Mouse (Mus musculus): ENCODE results near the gene Taldo1. TPM values are rescaled to one million over a fixed set of nuclear protein-coding genes. Genes with fewer than 3 reads are reported as not detected.
"Not testable (repeated sequence)": the region's sequence is repeated elsewhere in the genome, so short reads cannot be mapped to it uniquely, and the experiment has no call there.

Taldo1 gene
- polyA plus RNA-seq, 1 experiment from 2014 or later: 359 TPM

DNA sequence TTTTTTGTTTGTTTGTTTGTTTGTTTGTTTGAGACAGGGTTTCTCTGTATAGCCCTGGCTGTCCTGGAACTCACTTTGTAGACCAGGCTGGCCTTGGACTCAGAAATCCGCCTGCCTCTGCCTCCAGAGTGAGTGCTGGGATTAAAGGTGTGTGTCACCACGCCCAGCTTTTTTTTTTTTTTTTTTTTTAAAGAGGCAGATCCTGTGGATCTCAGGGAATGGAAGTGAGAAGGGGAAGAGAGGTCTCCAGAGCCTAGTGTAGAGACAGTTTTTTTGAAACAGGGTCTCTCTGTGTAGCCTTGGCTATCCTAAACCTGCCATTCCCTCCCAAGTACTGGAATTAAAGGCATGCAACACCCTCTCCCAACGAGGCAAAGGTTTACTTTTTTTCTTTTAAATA is 54.4 kb downstream of the Taldo1 start:
- not testable (repeated sequence) for H3K4me2 ChIP-seq (ENCODE audit: low read depth); H3K9ac ChIP-seq (ENCODE audit: low read length); H3K36me3 ChIP-seq (ENCODE audit: control insufficient read depth, insufficient read depth, low read length); H3K9me3 ChIP-seq (ENCODE audit: control insufficient read depth, low read length); DNase-seq (ENCODE audit: low spot score); ATAC-seq (ENCODE audit: insufficient read depth, low FRiP score, low TSS enrichment); H3K27ac ChIP-seq (ENCODE audit: low read depth, low read length); H3K27me3 ChIP-seq (ENCODE audit: control insufficient read depth, insufficient read depth, low read length); H3K4me3 ChIP-seq (ENCODE audit: low read depth, low read length)
- H3K4me1 ChIP-seq (ENCODE audit: control insufficient read depth, insufficient read depth, low read length): peaks cover 22% of the 10 kb centered on the region
- 85% methylated on average over 3 of the region's 3 CpGs for WGBS

DNA sequence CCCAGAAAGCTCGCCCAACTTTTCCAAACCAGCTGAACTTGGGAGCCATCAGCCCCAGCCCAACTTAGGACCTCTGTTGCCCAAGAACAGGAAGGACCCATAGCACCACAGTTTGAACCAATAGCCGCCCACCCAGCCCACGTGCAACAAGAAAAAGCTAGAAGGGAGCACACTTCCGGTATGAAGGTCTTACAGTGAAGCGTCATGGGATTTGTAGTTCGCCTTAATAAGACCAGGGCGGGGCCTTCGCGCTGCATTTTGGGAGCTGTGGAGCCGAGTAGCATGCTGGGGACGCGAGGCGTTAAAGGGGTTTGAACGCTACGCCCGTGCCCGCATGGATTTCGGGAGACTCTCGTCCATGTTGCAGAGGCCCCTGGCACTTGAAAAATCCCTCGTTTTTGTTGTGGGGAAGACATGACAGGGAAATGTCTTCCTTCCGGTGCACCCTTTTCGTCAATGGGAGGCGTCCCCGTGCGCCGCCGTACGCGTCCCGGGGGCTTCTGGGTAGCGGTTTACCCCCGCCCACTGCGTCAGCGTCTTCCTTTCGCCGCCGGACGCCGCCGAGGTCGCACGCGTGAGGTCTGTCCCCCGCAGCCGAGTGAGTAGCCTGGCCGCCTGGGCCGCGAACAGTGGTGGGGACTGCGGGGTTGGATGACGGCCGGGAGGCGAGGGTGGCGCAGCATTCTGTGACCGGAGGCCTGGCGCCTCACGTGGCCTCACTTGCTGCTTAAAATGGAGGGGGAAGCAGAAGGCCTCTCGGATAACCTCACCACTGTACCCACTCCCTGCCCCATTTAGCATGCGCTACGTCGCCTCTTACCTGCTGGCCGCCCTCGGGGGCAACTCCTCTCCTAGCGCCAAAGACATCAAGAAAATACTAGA is 55.4 kb downstream of the Taldo1 start, which contains the start of gene Rplp2:
Gene Rplp2, plus strand, starts transcription at position 261 of the 882 bp plus-strand sequence.
- ATAC-seq (ENCODE audit: insufficient read depth, low FRiP score, low TSS enrichment) (peak; percentile 89), DNase-seq (ENCODE audit: low spot score) (peak; percentile 94)
- WGBS: under 1% methylated on average over 63 of the region's 63 CpGs
- H3K27ac ChIP-seq (ENCODE audit: low read depth, low read length): peak within 1 kb of the TSS; percentile 77
- H3K9me3 ChIP-seq (ENCODE audit: control insufficient read depth, low read length): no peaks in the 10 kb centered on the region
- H3K4me3 ChIP-seq (ENCODE audit: low read depth, low read length): peak within 1 kb of the TSS; percentile 85
- peaks cover 19% of the 10 kb centered on the region for H3K4me1 ChIP-seq (ENCODE audit: control insufficient read depth, insufficient read depth, low read length)
- peaks cover 11% of the 10 kb centered on the region for H3K36me3 ChIP-seq (ENCODE audit: control insufficient read depth, insufficient read depth, low read length)
- H3K4me2 ChIP-seq (ENCODE audit: low read depth): peak within 1 kb of the TSS; percentile 79
- H3K27me3 ChIP-seq (ENCODE audit: control insufficient read depth, insufficient read depth, low read length): no peaks in the 10 kb centered on the region
- H3K9ac ChIP-seq (ENCODE audit: low read length): peak within 1 kb of the TSS; percentile 85

DNA sequence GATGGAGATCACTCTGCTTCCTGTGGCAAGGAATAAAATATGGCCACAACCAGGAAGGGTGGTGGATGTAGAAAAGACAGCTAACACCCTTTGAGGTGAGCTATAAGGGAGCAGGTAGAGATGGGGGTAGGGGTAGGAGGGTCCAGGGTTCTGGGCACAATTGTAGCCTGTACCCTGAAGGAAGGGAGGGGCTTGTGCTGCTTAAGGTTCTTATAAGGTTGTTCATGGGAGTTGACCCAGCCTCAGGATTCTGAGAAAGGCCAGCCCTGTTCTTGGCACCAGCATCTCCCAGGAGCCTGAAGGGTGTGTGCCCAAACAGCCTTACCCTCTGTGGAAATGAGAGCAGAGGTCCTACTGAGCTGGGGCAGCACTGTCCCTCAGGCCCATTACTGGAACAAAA is 59.9 kb downstream of the Taldo1 start:
- H3K27me3 ChIP-seq (ENCODE audit: control insufficient read depth, insufficient read depth, low read length): no peaks in the 10 kb centered on the region
- no peak overlapping the region for H3K4me3 ChIP-seq (ENCODE audit: low read depth, low read length)
- no peak overlapping the region for H3K27ac ChIP-seq (ENCODE audit: low read depth, low read length)
- no peak for ATAC-seq (ENCODE audit: insufficient read depth, low FRiP score, low TSS enrichment)
- H3K9ac ChIP-seq (ENCODE audit: low read length): no peak overlapping the region
- H3K36me3 ChIP-seq (ENCODE audit: control insufficient read depth, insufficient read depth, low read length): peaks cover 11% of the 10 kb centered on the region
- no peak overlapping the region for H3K4me2 ChIP-seq (ENCODE audit: low read depth)
- peaks cover 15% of the 10 kb centered on the region for H3K4me1 ChIP-seq (ENCODE audit: control insufficient read depth, insufficient read depth, low read length)
- H3K9me3 ChIP-seq (ENCODE audit: control insufficient read depth, low read length): no peaks in the 10 kb centered on the region
- DNase-seq (ENCODE audit: low spot score): no peak

Other genes starting within 250 kb of the Taldo1 start
- 69.5 and 69.7 TPM in 2 replicates for gene Rnh1, start 219.3 kb upstream of the Taldo1 start, polyA plus RNA-seq (2014; fragmentation: Nextera tagmentation; extraction: Ambion mirVana)
- 111 and 122 TPM in 2 replicates for gene Hras, start 198.2 kb upstream of the Taldo1 start, polyA plus RNA-seq (2014; fragmentation: Nextera tagmentation; extraction: Ambion mirVana)
- 9.1 and 9.5 TPM in 2 replicates for gene Lrrc56, start 198.0 kb upstream of the Taldo1 start, polyA plus RNA-seq (2014; fragmentation: Nextera tagmentation; extraction: Ambion mirVana)
- gene Lmntd2, start 178.1 kb upstream of the Taldo1 start, polyA plus RNA-seq (2014; fragmentation: Nextera tagmentation; extraction: Ambion mirVana): 1.9 and 2.0 TPM in 2 replicates
- gene Rassf7, start 176.3 kb upstream of the Taldo1 start, polyA plus RNA-seq (2014; fragmentation: Nextera tagmentation; extraction: Ambion mirVana): 34.4 and 45.7 TPM in 2 replicates
- gene Phrf1, start 163.4 kb upstream of the Taldo1 start, polyA plus RNA-seq (2014; fragmentation: Nextera tagmentation; extraction: Ambion mirVana): 90.3 and 93.3 TPM in 2 replicates
- gene Irf7, start 125.7 kb upstream of the Taldo1 start, polyA plus RNA-seq (2014; fragmentation: Nextera tagmentation; extraction: Ambion mirVana): 0.56 and 0.78 TPM in 2 replicates
- not detected in 2 replicates for gene Cdhr5, start 115.4 kb upstream of the Taldo1 start, polyA plus RNA-seq (2014; fragmentation: Nextera tagmentation; extraction: Ambion mirVana)
- gene Sct, start 113.1 kb upstream of the Taldo1 start, polyA plus RNA-seq (2014; fragmentation: Nextera tagmentation; extraction: Ambion mirVana): 13.2 and 13.7 TPM in 2 replicates
- gene Drd4, start 100.2 kb upstream of the Taldo1 start, polyA plus RNA-seq (2014; fragmentation: Nextera tagmentation; extraction: Ambion mirVana): 0.43 and 0.61 TPM in 2 replicates
- 72.3 and 90.1 TPM in 2 replicates for gene Deaf1, start 64.5 kb upstream of the Taldo1 start, polyA plus RNA-seq (2014; fragmentation: Nextera tagmentation; extraction: Ambion mirVana)
- gene Tmem80, start 64.5 kb upstream of the Taldo1 start, polyA plus RNA-seq (2014; fragmentation: Nextera tagmentation; extraction: Ambion mirVana): 29.3 and 32.6 TPM in 2 replicates
- 2.2 TPM in 2 replicates for gene Eps8l2, start 53.3 kb upstream of the Taldo1 start, polyA plus RNA-seq (2014; fragmentation: Nextera tagmentation; extraction: Ambion mirVana)
- 44.1 and 46.0 TPM in 2 replicates for gene Gatd1, start 21.9 kb downstream of the Taldo1 start, polyA plus RNA-seq (2014; fragmentation: Nextera tagmentation; extraction: Ambion mirVana)
- gene Cend1, start 37.3 kb downstream of the Taldo1 start, polyA plus RNA-seq (2014; fragmentation: Nextera tagmentation; extraction: Ambion mirVana): 8.8 and 13.9 TPM in 2 replicates
- gene Slc25a22, start 45.7 kb downstream of the Taldo1 start, polyA plus RNA-seq (2014; fragmentation: Nextera tagmentation; extraction: Ambion mirVana): 45.2 and 45.8 TPM in 2 replicates
- 9.5 and 10.3 TPM in 2 replicates for gene Pidd1, start 51.8 kb downstream of the Taldo1 start, polyA plus RNA-seq (2014; fragmentation: Nextera tagmentation; extraction: Ambion mirVana)
- 898 and 979 TPM in 2 replicates for gene Rplp2, start 55.2 kb downstream of the Taldo1 start, polyA plus RNA-seq (2014; fragmentation: Nextera tagmentation; extraction: Ambion mirVana)
- gene Pnpla2, start 63.0 kb downstream of the Taldo1 start, polyA plus RNA-seq (2014; fragmentation: Nextera tagmentation; extraction: Ambion mirVana): 14.8 and 17.6 TPM in 2 replicates
- gene Cracr2b, start 68.9 kb downstream of the Taldo1 start, polyA plus RNA-seq (2014; fragmentation: Nextera tagmentation; extraction: Ambion mirVana): 2.8 and 6.4 TPM in 2 replicates
- 44.3 and 52.2 TPM in 2 replicates for gene Cd151, start 75.2 kb downstream of the Taldo1 start, polyA plus RNA-seq (2014; fragmentation: Nextera tagmentation; extraction: Ambion mirVana)
- gene Polr2l, start 82.9 kb downstream of the Taldo1 start, polyA plus RNA-seq (2014; fragmentation: Nextera tagmentation; extraction: Ambion mirVana): 76.9 and 79.2 TPM in 2 replicates
- 32.4 and 35.8 TPM in 2 replicates for gene Tspan4, start 83.0 kb downstream of the Taldo1 start, polyA plus RNA-seq (2014; fragmentation: Nextera tagmentation; extraction: Ambion mirVana)
- gene Chid1, start 147.7 kb downstream of the Taldo1 start, polyA plus RNA-seq (2014; fragmentation: Nextera tagmentation; extraction: Ambion mirVana): 28.2 and 32.9 TPM in 2 replicates
- gene Ap2a2, start 170.0 kb downstream of the Taldo1 start, polyA plus RNA-seq (2014; fragmentation: Nextera tagmentation; extraction: Ambion mirVana): 89.6 and 100 TPM in 2 replicates